Mouse (Mus musculus) heart, postnatal 4 days (tissue): ENCODE results near the gene Gm9803. TPM values are rescaled to one million over a fixed set of nuclear protein-coding genes. Genes with fewer than 3 reads are reported as not detected.
"Not testable (repeated sequence)": the region's sequence is repeated elsewhere in the genome, so short reads cannot be mapped to it uniquely, and the experiment has no call there.

Source experiments
- DNase-seq: peaks from one replicate; pipeline ENCODE4 v3.0.0; 2021
- total RNA-seq, 2 experiments: library from RNA; stranded (reverse); gene quantifications; 2 replicates each; pipeline ENCODE4 v1.2.3; 2021

Gm9803 gene
- 1 to 10 TPM; 5.8 to 6.4 TPM for total RNA-seq

- not testable (repeated sequence) for DNase-seq
Measured at GRCm38 (mm10) chr10:43523931-43524330, at the start of gene Gm9803. TSS of gene Gm9803 (plus strand) at chr10:43524084.

GRCm38 (mm10) chr10:43475376-43475775 is 48.5 kb upstream of the Gm9803 start:
- peak; percentile 57 for DNase-seq

- no peak for DNase-seq
Measured at GRCm38 (mm10) chr10:43477459-43477858, 46.4 kb upstream of the Gm9803 start.

GRCm38 (mm10) chr10:43477865-43478681 is 45.8 kb upstream of the Gm9803 start:
- peak; percentile 74 for DNase-seq

GRCm38 (mm10) chr10:43478751-43479435 is 45.0 kb upstream of the Gm9803 start, which contains the start of gene Bend3:
TSS of gene Bend3 (plus strand) at chr10:43478831.
- peak; percentile 74 for DNase-seq

- peak; percentile 91 for DNase-seq
Measured at GRCm38 (mm10) chr10:43479436-43480157, 44.3 kb upstream of the Gm9803 start.

- DNase-seq, result no peak
Measured at GRCm38 (mm10) chr10:43480227-43480849, 43.5 kb upstream of the Gm9803 start.

- DNase-seq, result no peak
Measured at GRCm38 (mm10) chr10:43481179-43481578, 42.7 kb upstream of the Gm9803 start.

GRCm38 (mm10) chr10:43482021-43482420 is 41.9 kb upstream of the Gm9803 start:
- DNase-seq, result no peak

GRCm38 (mm10) chr10:43483426-43483995 is 40.4 kb upstream of the Gm9803 start:
- peak; percentile 73 for DNase-seq

GRCm38 (mm10) chr10:43485751-43486268 is 38.1 kb upstream of the Gm9803 start:
- DNase-seq, result no peak

- no peak for DNase-seq
Measured at GRCm38 (mm10) chr10:43487441-43488010, 36.4 kb upstream of the Gm9803 start.

GRCm38 (mm10) chr10:43488258-43488657 is 35.6 kb upstream of the Gm9803 start:
- DNase-seq, result no peak

GRCm38 (mm10) chr10:43489139-43489538 is 34.7 kb upstream of the Gm9803 start:
- DNase-seq, result no peak

GRCm38 (mm10) chr10:43489550-43489949 is 34.3 kb upstream of the Gm9803 start:
- DNase-seq, result no peak

GRCm38 (mm10) chr10:43490034-43490433 is 33.9 kb upstream of the Gm9803 start:
- DNase-seq, result no peak

GRCm38 (mm10) chr10:43490846-43491245 is 33.0 kb upstream of the Gm9803 start:
- peak; percentile 45 for DNase-seq

- DNase-seq, result no peak
Measured at GRCm38 (mm10) chr10:43502599-43502998, 21.3 kb upstream of the Gm9803 start.

- no peak for DNase-seq
Measured at GRCm38 (mm10) chr10:43504291-43504690, 19.6 kb upstream of the Gm9803 start.

GRCm38 (mm10) chr10:43507051-43507450 is 16.8 kb upstream of the Gm9803 start:
- DNase-seq, result no peak

- no peak for DNase-seq
Measured at GRCm38 (mm10) chr10:43509228-43509627, 14.7 kb upstream of the Gm9803 start.
